Mouse (Mus musculus): ENCODE data around the gene Tnf.

Gene Tnf

GRCm38 (mm10) chr17:35198946-35199345 is 2.9 kb downstream of the Tnf start:
- no peak for DNase-seq (ENCODE audit: low spot score in 2 of 2)

GRCm38 (mm10) chr17:35198029-35198428 is 3.8 kb downstream of the Tnf start:
- no peak for DNase-seq (ENCODE audit: low spot score in 2 of 2)

- DNase-seq (ENCODE audit: low spot score in 2 of 2) = no peak
These were observed 4.7 kb downstream of the Tnf start for GRCm38 (mm10) chr17:35197126-35197525.

- no peak for DNase-seq (ENCODE audit: low spot score in 2 of 2)
These were observed 5.5 kb downstream of the Tnf start for GRCm38 (mm10) chr17:35196321-35196641.

GRCm38 (mm10) chr17:35195631-35196320 is 6.0 kb downstream of the Tnf start:
- peak; percentile 73 to 77 for DNase-seq (ENCODE audit: low spot score in 2 of 2)

GRCm38 (mm10) chr17:35194844-35195630 is 6.8 kb downstream of the Tnf start:
- no peak for DNase-seq (ENCODE audit: low spot score in 2 of 2)

- DNase-seq (ENCODE audit: low spot score in 2 of 2) = no peak
These were observed 7.6 kb downstream of the Tnf start, which contains the start of gene Ltb for GRCm38 (mm10) chr17:35193881-35194843. Gene Ltb (plus strand): TSS chr17:35194439.

DNA sequence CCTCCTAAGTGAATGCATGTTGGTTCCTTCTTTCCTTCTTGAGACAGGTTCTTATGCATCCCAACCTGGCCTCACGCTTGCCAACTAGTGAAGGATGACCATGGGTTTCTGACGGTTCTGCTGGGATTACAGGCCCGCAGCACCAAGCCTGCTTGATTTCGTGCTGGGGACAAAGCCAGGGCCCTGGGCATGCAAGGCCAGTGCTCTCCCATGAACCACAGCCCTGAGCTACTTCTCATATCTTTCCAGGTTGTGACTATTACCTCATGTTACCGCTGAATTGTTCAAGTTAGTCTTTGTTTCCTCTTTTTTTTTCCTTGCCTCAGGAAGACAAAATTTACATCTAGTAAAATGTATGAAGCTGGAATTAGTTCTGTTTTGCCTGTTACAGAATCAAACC is 8.9 kb downstream of the Tnf start:
- DNase-seq (ENCODE audit: low spot score in 2 of 2) = no peak

DNA sequence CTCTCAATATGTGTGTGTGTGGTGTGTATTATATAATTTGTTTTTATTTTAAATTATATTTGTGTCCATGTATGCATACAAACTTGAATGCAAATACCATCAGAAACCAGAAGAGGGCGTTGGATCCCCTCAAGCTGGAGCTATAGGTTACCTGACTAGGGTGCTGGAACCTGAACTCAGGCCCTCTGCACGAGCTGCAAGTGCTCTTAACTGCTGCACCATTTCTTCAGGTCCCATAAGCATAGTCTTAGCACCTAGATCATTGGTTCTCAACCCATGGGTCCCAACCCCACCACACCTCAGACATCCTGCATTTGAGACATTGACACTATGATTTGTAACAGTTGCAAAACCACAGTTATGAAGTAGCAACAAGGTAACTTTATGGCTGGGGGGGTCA is 10.1 kb downstream of the Tnf start:
- DNase-seq (ENCODE audit: low spot score in 2 of 2) = no peak

GRCm38 (mm10) chr17:35190096-35190495 is 11.7 kb downstream of the Tnf start:
- no peak for DNase-seq (ENCODE audit: low spot score in 2 of 2)

DNA sequence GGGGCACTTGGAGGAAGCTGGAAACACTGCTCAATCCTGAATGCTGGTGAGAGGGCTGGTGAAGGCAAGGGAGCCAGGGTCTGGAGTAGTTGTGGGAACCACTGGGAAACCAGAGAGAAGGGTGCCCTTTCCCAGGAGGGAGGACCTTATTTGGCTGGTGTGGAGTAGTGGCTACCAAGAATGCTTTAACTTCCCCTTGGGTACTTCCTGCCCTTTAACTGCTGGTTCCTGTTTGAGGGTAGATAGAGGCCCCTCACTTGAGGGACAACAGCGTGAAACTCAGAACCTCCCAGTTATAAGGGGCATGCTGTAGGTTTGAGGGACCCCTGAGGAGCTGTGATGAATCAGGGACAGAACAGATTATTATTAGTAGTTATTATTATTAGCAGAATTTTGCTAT is 12.6 kb downstream of the Tnf start:
- DNase-seq (ENCODE audit: low spot score in 2 of 2) = no peak

- no peak for DNase-seq (ENCODE audit: low spot score in 2 of 2)
These were observed 13.7 kb downstream of the Tnf start, which contains the start of gene Lst1 for GRCm38 (mm10) chr17:35187959-35188610. Gene Lst1 (minus strand): TSS chr17:35188439.

DNA sequence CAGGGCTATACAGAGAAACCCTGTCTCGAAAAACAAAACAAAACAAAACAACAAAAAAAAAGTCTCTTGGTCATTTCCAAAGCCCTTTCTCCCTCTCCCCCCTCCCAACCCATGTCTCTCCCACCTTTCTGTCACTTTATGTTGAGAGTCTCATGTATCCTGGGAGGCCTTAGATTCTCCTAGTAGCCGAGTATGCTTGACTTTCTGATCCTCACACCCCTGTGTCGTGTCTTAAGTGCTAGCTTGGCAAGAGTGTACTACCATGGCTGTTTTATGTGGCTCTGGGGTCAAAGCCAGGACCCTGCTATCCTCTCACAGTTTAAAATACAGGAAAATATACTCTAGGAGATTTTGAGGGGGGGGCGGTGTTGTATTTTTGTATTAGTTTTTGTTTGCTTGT is 14.5 kb downstream of the Tnf start:
- DNase-seq (ENCODE audit: low spot score in 2 of 2) = no peak

GRCm38 (mm10) chr17:35186681-35187080 is 15.1 kb downstream of the Tnf start:
- DNase-seq (ENCODE audit: low spot score in 2 of 2) = no peak

DNA sequence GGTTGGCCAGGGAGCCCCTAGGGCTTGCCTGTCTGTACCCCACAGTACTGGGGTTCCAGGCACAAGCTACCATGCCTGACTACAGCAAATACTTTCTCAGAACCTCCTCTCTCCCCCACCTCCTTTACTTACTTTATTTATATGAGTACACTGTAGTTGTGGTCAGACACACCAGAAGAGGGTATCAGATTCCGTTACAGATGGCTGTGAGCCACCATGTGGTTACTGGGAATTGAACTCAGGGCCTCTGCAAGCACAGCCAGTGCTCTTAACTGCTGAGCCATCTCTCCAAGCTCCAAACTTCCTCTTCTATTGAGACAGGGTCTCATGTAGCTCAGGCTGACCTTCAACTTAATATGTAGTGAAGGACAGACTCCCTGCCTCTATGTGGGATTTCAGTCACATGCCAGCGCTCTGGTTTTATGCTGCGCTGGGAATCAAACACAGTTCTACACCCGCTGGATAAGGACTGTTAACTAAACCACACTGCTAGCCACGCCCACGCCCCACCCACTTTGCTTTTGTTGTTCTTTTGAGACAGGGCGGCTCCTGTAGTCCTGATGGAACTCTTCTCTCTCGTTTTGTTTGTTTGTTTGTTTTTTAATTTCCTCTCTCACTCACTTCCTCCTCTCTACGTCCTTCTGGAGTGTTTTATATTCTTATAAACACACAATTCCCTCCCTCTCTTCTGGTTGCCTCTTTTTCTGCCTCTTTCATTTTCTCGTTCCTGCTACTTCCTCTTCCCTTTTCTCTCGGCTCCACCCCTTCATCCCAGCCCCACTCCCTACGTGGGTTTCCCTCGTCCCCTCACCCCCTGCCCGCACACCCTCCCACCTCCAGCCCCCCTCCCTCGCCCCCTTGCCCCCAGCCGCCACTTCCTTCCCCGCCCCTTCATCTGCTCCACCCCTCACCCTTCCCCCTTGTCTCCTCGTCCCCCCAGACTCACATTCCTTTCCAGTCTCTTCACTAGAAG is 15.9 kb downstream of the Tnf start:
- no peak for DNase-seq (ENCODE audit: low spot score in 2 of 2)

DNA sequence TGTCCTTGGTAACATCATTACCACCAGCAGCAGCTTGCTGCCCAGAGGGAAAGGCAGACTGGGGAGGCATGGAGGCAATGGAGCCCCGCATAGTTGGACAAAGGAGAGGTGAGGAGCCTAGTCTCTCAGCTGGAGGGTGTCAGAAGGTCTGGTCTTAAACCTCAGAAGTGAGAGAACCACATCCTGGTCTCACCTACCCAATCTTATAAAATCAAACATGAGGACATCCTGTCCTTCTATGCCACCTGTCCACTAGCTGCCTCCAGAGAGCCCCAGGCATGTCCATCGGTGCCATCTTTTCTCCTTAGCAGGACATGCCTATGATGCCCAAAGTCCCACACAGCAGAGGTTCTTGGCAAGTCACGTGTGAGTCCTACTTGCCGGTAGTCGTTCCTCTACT is 21.7 kb downstream of the Tnf start:
- DNase-seq (ENCODE audit: low spot score in 2 of 2) = no peak

DNA sequence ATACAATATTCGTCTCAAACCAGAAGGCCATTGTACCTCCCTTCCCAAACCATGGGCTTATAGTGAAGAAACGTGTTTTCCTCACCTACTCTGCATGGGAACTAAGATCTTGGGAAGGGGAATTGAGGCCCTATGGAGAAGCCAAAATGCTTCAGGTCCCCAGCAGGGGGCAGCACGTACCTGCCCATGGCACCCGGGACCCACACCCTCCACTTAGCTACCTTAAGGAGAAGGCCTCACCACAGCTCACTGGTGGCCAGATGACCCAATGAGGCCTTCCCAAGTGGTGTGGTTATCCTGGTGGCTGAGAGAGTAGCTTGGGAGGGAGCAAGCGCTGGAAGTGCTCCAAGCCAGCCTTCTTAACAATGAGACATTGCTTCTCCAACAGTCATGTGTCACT is 23.3 kb downstream of the Tnf start:
- DNase-seq (ENCODE audit: low spot score in 2 of 2) = no peak

DNA sequence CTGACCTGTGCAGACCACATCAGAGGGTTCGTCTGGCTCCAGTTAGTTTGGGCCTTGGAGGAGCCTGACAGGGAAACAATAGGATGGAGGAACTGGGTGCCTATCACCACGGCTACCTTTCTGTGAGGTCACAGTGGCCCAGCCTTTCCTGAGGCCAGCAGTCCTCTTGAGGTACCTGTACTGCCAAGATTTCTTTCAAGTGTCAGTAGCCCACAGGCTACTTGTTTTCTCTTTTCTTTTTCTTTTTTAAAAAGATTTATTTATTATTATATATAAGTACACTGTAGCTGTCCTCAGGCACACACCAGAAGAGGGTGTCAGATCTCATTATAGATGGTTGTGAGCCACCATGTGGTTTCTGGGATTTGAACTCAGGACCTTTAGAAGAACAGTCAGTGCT is 25.8 kb downstream of the Tnf start, which contains the start of gene Aif1:
Gene Aif1 (minus strand): TSS at position 101 of the 400 bp plus-strand sequence.
- DNase-seq (ENCODE audit: low spot score in 2 of 2) = no peak

DNA sequence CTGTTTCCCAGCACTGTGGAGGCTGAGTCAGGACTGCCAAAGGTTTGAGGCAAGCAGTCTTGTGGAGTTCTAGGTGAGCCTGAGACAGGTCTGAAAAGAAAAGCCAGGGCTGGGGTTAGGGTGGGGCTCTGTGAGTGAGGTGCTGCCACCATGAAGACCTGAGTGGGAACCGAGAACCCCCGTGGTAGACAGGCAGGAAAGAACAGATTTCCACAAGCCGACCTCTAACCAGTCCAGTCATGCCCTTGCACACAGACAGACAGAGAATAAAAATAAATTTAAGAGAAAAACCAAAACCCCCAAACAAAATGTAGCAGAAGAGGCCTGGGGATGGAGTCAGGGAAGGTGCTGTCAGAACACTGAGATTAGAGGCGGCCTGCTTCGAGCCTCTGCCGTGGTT is 26.4 kb downstream of the Tnf start:
- no peak for DNase-seq (ENCODE audit: low spot score in 2 of 2)

- DNase-seq (ENCODE audit: low spot score in 2 of 2) = no peak
These were observed 27.4 kb downstream of the Tnf start for GRCm38 (mm10) chr17:35174201-35174977.

All from right cerebral cortex, postnatal 36 days (tissue).